Mouse (Mus musculus): Measurements from ENCODE around the gene Anks1b. TPM values are rescaled to one million over a fixed set of nuclear protein-coding genes. Genes with fewer than 3 reads are reported as not detected.

The Anks1b gene
- total and polyA plus RNA-seq, 3 experiments = not detected

DNA sequence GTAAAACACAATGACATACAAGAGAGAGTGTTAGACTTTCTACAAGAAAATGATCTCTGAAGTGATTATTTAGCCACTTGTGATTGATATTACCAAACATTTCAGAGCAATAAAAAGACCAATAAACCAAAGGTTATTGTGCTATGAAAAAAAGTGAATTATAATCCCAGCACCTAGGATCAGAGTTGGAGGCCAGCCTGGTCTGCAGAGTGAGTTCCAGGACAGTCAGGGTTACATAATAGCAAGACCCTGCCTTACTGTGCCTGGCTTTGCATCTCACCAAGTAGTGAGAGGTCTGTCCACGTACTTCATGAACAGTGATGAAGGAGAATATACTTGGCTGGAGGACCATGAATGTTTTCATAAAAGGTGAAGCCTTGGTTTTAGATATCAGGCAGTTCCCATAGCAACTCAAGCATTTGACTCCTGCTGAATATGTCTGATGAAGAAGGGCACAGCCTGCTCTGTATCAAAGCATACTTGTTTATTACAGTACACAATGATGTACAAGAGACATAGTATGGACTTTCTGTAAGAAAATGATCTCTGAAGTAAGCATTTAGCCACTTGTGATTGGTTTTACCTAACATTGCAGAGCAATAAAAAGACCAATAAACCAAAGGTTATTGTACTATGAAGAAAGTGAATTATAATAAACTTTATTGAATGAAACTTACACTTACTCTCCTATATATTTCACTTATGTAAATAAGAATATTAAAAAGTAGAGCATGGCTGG, 484.0 kb downstream of the Anks1b start:
- H3K27ac ChIP-seq (ENCODE audit: control insufficient read depth, low read depth, low read length) = no peak overlapping the region
- no peaks in the 10 kb centered on the region for H3K36me3 ChIP-seq (ENCODE audit: control insufficient read depth in 1 of 2, insufficient read depth in 2 of 2, low read length in 2 of 2)
- no peaks in the 10 kb centered on the region for H3K4me1 ChIP-seq (ENCODE audit: control insufficient read depth in 1 of 2, insufficient read depth in 2 of 2, low read length in 2 of 2)
- no peaks in the 10 kb centered on the region for H3K79me2 ChIP-seq (ENCODE audit: control insufficient read depth, insufficient read depth, low read length, poor library complexity)
- no peak overlapping the region for H3K9ac ChIP-seq (ENCODE audit: control insufficient read depth, low read depth, low read length, poor library complexity, severe bottlenecking)
- TF ChIP-seq ZC3H11A (IDR thresholded peaks at IDR 0.05; ENCODE audit: low read depth, low read length) (no peak), RCOR1 (IDR thresholded peaks at IDR 0.05; ENCODE audit: low read depth, low read length) (no peak), E2F4 (IDR thresholded peaks at IDR 0.05; ENCODE audit: borderline replicate concordance, low read depth, low read length) (no peak), USF2 (IDR thresholded peaks at IDR 0.05; ENCODE audit: borderline replicate concordance in 1 of 2, insufficient read depth in 1 of 2, low read depth in 1 of 2, low read length in 2 of 2) (no peak), MYB (IDR thresholded peaks at IDR 0.05; ENCODE audit: low read depth, low read length) (no peak), HCFC1 (IDR thresholded peaks at IDR 0.05; ENCODE audit: low read depth, low read length) (no peak), ELF1 (IDR thresholded peaks at IDR 0.05; ENCODE audit: low read depth, low read length) (no peak), NELFE (IDR thresholded peaks at IDR 0.05; ENCODE audit: low read depth, low read length) (no peak), ZMIZ1 (IDR thresholded peaks at IDR 0.05; ENCODE audit: low read depth, low read length) (no peak), POLR2AphosphoS2 (IDR thresholded peaks at IDR 0.05; ENCODE audit: low read length) (no peak), MEF2A (IDR thresholded peaks at IDR 0.05; ENCODE audit: extremely low read depth, insufficient replicate concordance, low read depth, low read length, poor library complexity, severe bottlenecking) (no peak), SMC3 (IDR thresholded peaks at IDR 0.05; ENCODE audit: low read depth, low read length) (no peak), NRF1 (IDR thresholded peaks at IDR 0.05; ENCODE audit: insufficient read depth, low read depth, low read length, poor library complexity, severe bottlenecking) (no peak), ZNF384 (IDR thresholded peaks at IDR 0.05; ENCODE audit: low read depth, low read length) (no peak)
- no peaks in the 10 kb centered on the region for H3K27me3 ChIP-seq (ENCODE audit: control insufficient read depth in 1 of 2, insufficient read depth in 2 of 2, low read length in 2 of 2)
- H3K9me3 ChIP-seq (replicated peaks; ENCODE audit: insufficient read depth, low read length) = no peaks in the 10 kb centered on the region
- DNase-seq (ENCODE audit: low read depth, low spot score) = no peak
- H3K4me3 ChIP-seq (ENCODE audit: control insufficient read depth in 1 of 2, insufficient read depth in 1 of 2, low read depth in 2 of 2, low read length in 2 of 2) = no peak overlapping the region

DNA sequence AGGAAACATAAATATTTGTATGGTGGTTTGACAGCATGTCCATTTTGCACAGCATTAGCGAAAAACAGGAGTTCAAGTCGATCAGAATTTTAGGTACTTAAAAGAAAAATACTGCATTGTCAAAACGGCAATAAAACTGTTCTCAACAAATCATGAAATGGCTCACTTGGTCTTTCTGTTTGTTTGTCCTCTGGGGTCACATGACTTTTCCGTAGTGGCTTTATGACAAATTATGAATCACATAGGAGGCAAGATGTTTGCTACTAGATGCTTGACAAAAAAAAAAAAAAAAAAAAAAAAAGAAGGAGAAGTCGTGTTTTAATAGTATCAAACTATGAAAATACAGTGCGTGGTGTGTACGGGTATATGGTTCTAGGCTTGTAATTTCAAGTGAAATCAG, 495.7 kb downstream of the Anks1b start:
- Histone ChIP-seq H3K79me2 (ENCODE audit: control insufficient read depth, insufficient read depth, low read length, poor library complexity) (no peaks in the 10 kb centered on the region), H3K36me3 (ENCODE audit: control insufficient read depth in 1 of 2, insufficient read depth in 2 of 2, low read length in 2 of 2) (no peaks in the 10 kb centered on the region), H3K4me1 (ENCODE audit: control insufficient read depth in 1 of 2, insufficient read depth in 2 of 2, low read length in 2 of 2) (no peaks in the 10 kb centered on the region), H3K9ac (ENCODE audit: control insufficient read depth, low read depth, low read length, poor library complexity, severe bottlenecking) (no peak overlapping the region), H3K27ac (ENCODE audit: control insufficient read depth, low read depth, low read length) (no peak overlapping the region), H3K9me3 (replicated peaks; ENCODE audit: insufficient read depth, low read length) (no peaks in the 10 kb centered on the region), H3K4me3 (ENCODE audit: control insufficient read depth in 1 of 2, insufficient read depth in 1 of 2, low read depth in 2 of 2, low read length in 2 of 2) (no peak overlapping the region), H3K27me3 (ENCODE audit: control insufficient read depth in 1 of 2, insufficient read depth in 2 of 2, low read length in 2 of 2) (no peaks in the 10 kb centered on the region)
- no peak for DNase-seq (ENCODE audit: low read depth, low spot score)
- TF ChIP-seq HCFC1 (IDR thresholded peaks at IDR 0.05; ENCODE audit: low read depth, low read length) (no peak), CHD1 (IDR thresholded peaks at IDR 0.05; ENCODE audit: low read depth, low read length) (no peak), ZKSCAN1 (IDR thresholded peaks at IDR 0.05; ENCODE audit: low read depth, low read length) (no peak), ELF1 (IDR thresholded peaks at IDR 0.05; ENCODE audit: low read depth, low read length) (no peak), MEF2A (IDR thresholded peaks at IDR 0.05; ENCODE audit: extremely low read depth, insufficient replicate concordance, low read depth, low read length, poor library complexity, severe bottlenecking) (no peak), POLR2AphosphoS5 (IDR thresholded peaks at IDR 0.05; ENCODE audit: borderline replicate concordance, low read depth, low read length) (no peak), TAL1 (IDR thresholded peaks at IDR 0.05; ENCODE audit: low read length) (no peak), SIN3A (IDR thresholded peaks at IDR 0.05; ENCODE audit: low read length) (no peak), MXI1 (IDR thresholded peaks at IDR 0.05; ENCODE audit: low read depth, low read length) (no peak)
